ENCODE assay signal across 8 mouse cellular contexts in genomic region chr15:12825408-12825807, GRCm38 (mm10). TPM values are rescaled to one million over a fixed set of nuclear protein-coding genes. Genes with fewer than 3 reads are reported as not detected.
DNase-seq lines count a peak whose midpoint lies in the region; ATAC-seq and TF ChIP-seq lines count a peak whose summit lies in the region.

No protein-coding gene starts in this region.

- H3K36me3 ChIP-seq in thymus, adult 2 months (ENCODE audit: control insufficient read depth, insufficient read depth, low read length): peaks cover 11% of the 10 kb centered on the region; the same call in 1 of the 2 replicates
- H3K36me3 ChIP-seq in limb, embryonic 15.5 days: peaks cover 45% of the 10 kb centered on the region
- peaks cover 15% of the 10 kb centered on the region; the same call in 1 of the 2 replicates for H3K36me3 ChIP-seq in stomach, embryonic 16.5 days (ENCODE audit: control insufficient read depth, insufficient read depth, low read length)

- no peaks in the 10 kb centered on the region for H3K9me3 ChIP-seq in limb, embryonic 15.5 days
- no peaks in the 10 kb centered on the region for H3K9me3 ChIP-seq in stomach, embryonic 16.5 days (replicated peaks; ENCODE audit: control insufficient read depth, low read length)

- no peak for TF ChIP-seq POLR2A in thymus, adult 2 months (IDR thresholded peaks at IDR 0.05; ENCODE audit: control insufficient read depth, extremely low read depth, insufficient read depth, low read length, poor library complexity)

- H3K27ac ChIP-seq in thymus, adult 2 months (ENCODE audit: control insufficient read depth, insufficient read depth, low read length): no peak overlapping the region
- H3K27ac ChIP-seq in limb, embryonic 15.5 days: peak overlapping the region; percentile 64; the same call in 1 of the 2 replicates
- no peak overlapping the region for H3K27ac ChIP-seq in stomach, embryonic 16.5 days (ENCODE audit: low read length)

- no peaks in the 10 kb centered on the region for H3K27me3 ChIP-seq in thymus, adult 2 months (ENCODE audit: control insufficient read depth, insufficient read depth, low read length)
- no peaks in the 10 kb centered on the region for H3K27me3 ChIP-seq in limb, embryonic 15.5 days
- H3K27me3 ChIP-seq in stomach, embryonic 16.5 days (ENCODE audit: control insufficient read depth, insufficient read depth, low read length): no peaks in the 10 kb centered on the region

- TF ChIP-seq CTCF in thymus, adult 2 months (IDR thresholded peaks at IDR 0.05; ENCODE audit: borderline replicate concordance, control insufficient read depth, extremely low read depth, insufficient read depth, low read length, poor library complexity): no peak

- H3K4me3 ChIP-seq in thymus, adult 2 months (ENCODE audit: control insufficient read depth, insufficient read depth, low read length): peak overlapping the region; percentile 85
- H3K4me3 ChIP-seq in limb, embryonic 15.5 days: peak overlapping the region; percentile 93
- peak overlapping the region; percentile 80 for H3K4me3 ChIP-seq in stomach, embryonic 16.5 days (replicated peaks; ENCODE audit: low read length)

- H3K4me2 ChIP-seq in limb, embryonic 15.5 days: peak overlapping the region; percentile 69
- H3K4me2 ChIP-seq in stomach, embryonic 16.5 days (ENCODE audit: low read depth, low read length): peak overlapping the region; percentile 82

- WGBS in thymus, adult 2 months: 69% methylated on average over 12 of the region's 12 CpGs
- WGBS in limb, embryonic 15.5 days: 51% methylated on average over 12 of the region's 12 CpGs
- 47% methylated on average over 12 of the region's 12 CpGs for WGBS in stomach, embryonic 16.5 days

- ATAC-seq in limb, embryonic 15.5 days (ENCODE audit: insufficient number of reproducible peaks, low FRiP score, low TSS enrichment, low read depth): no peak
- ATAC-seq in stomach, embryonic 16.5 days (ENCODE audit: insufficient read depth, low FRiP score): no peak

- H3K4me1 ChIP-seq in thymus, adult 2 months (replicated peaks; ENCODE audit: control insufficient read depth, insufficient read depth, low read length): peaks cover 7% of the 10 kb centered on the region
- peaks cover 16% of the 10 kb centered on the region for H3K4me1 ChIP-seq in limb, embryonic 15.5 days
- H3K4me1 ChIP-seq in stomach, embryonic 16.5 days (ENCODE audit: control insufficient read depth, insufficient read depth, low read length): peaks cover 16% of the 10 kb centered on the region; the same call in 1 of the 2 replicates

- peak overlapping the region; percentile 85 for H3K9ac ChIP-seq in limb, embryonic 15.5 days
- peak overlapping the region; percentile 89 for H3K9ac ChIP-seq in stomach, embryonic 16.5 days (ENCODE audit: low read length)

- DNase-seq in embryo, embryonic 10.5 days (ENCODE audit: low spot score): peak; percentile 17
- no peak for DNase-seq in embryo, embryonic 9.5 days (ENCODE audit: extremely low spot score)
- DNase-seq in thymus, adult 2 months: no peak
- DNase-seq in thymus, postnatal 25 days: no peak
- DNase-seq in spleen, postnatal 10 days (ENCODE audit: low spot score in 2 of 2): no peak
- DNase-seq in layer of hippocampus, adult 9-11 months: no peak

RNA-seq across cellular contexts. Expression of gene Drosha, which starts 0.8 kb away (rescaled TPM):
- polyA plus RNA-seq in thymus, adult 2 months (2012; rRNA removed): 19.5 and 22.0 TPM in 2 replicates
- polyA plus RNA-seq in limb, embryonic 15.5 days (2015; fragmentation: Nextera tagmentation; extraction: Ambion mirVana): 31.2 and 32.0 TPM in 2 replicates
- polyA plus RNA-seq in stomach, embryonic 16.5 days (2015; fragmentation: Nextera tagmentation; extraction: Ambion mirVana): 29.2 and 30.2 TPM in 2 replicates

RNA-seq across cellular contexts. Expression of gene 6030458C11Rik, which starts 1.0 kb away (rescaled TPM):
- 13.5 and 14.4 TPM in 2 replicates for polyA plus RNA-seq in thymus, adult 2 months (2012; rRNA removed)
- polyA plus RNA-seq in limb, embryonic 15.5 days (2015; fragmentation: Nextera tagmentation; extraction: Ambion mirVana): 31.3 and 34.3 TPM in 2 replicates
- 31.3 and 35.7 TPM in 2 replicates for polyA plus RNA-seq in stomach, embryonic 16.5 days (2015; fragmentation: Nextera tagmentation; extraction: Ambion mirVana)
